Mouse (Mus musculus) Patski (cell line): ENCODE measurements around the gene Reln. TPM values are rescaled to one million over a fixed set of nuclear protein-coding genes. Genes with fewer than 3 reads are reported as not detected.

Experiments
- ATAC-seq: fragments of 100-300 bp; one replicate; pipeline ENCODE4 v1.8.0; 2021
- CTCF ChIA-PET: fragments of 350-600 bp; sonication (Branson Sonifier 250); formaldehyde crosslinking; loops from one replicate; lab custom pipeline; 2022; ENCODE audit warnings: inconsistent platforms; lab: Charles Lee
- POLR2A ChIA-PET: fragments of 350-600 bp; sonication (Branson Sonifier 250); formaldehyde crosslinking; loops from one replicate; lab custom pipeline; 2022; ENCODE audit warnings: antibody characterized with exemption, inconsistent platforms; lab: Charles Lee
- DNase-seq: peaks from one replicate; pipeline ENCODE4 v3.0.0-alpha.2; 2011; ENCODE audit warnings: low read depth, low spot score
- H3K27me3 ChIP-seq: fragments of 371-371 bp; one replicate; pipeline ENCODE4 v1.5.1; 2021
- CTCF ChIP-seq: fragments of 100-300 bp; IDR thresholded peaks from one replicate; pipeline ENCODE4 v1.5.1; 2021
- in situ Hi-C: fragments of 300-500 bp; cut with MboI; formaldehyde crosslinking; loops from 3 replicates; pipeline ENCODE4 v1.11.1; 2018; ENCODE audit warnings: low pct_unique_long_range_greater_than_20kb, mixed read lengths
- polyA plus RNA-seq: library from polyadenylated mRNA; unstranded; gene quantifications from one replicate; pipeline ENCODE4 v1.2.3, GENCODE M21; 2021

Gene Reln
- polyA plus RNA-seq, 1 experiment from 2014 or later = not detected

- no peak for ATAC-seq
These were observed 386.9 kb downstream of the Reln start for GRCm38 (mm10) chr5:21957586-21957985.

DNA sequence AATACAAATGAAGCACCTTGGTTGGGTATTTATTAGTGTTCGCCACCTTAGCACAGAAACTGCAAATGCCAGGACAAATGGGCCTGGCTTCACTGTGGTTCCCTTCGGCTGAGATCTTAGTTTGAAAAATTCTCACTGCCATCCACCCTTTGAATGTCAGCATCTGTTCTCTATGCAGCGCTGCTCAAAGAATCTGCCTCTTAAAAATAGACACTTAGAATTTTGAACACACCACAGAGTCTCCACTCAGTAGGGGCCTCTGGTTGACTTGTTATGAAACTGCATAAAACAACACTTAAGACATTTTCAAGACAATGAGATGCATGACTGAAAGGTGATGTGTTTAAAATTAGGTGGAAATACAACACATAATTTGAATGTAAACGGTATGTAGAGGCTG is 387.4 kb downstream of the Reln start:
- no peak for DNase-seq
- CTCF ChIA-PET = no interaction called here
- H3K27me3 ChIP-seq = peaks cover 46% of the 10 kb centered on the region
- in situ Hi-C loops = no loop called here
- POLR2A ChIA-PET = no interaction called here
- no peak for ATAC-seq
- no peak for TF ChIP-seq CTCF

More at GRCm38 (mm10) chr5:21957586-21957985, 386.9 kb downstream of the Reln start:
- H3K27me3 ChIP-seq = peaks cover 40% of the 10 kb centered on the region
- in situ Hi-C loops = no loop called here
- TF ChIP-seq CTCF = no peak
- DNase-seq = no peak
- ChIA-PET CTCF (no interaction called here), POLR2A (no interaction called here)

DNA sequence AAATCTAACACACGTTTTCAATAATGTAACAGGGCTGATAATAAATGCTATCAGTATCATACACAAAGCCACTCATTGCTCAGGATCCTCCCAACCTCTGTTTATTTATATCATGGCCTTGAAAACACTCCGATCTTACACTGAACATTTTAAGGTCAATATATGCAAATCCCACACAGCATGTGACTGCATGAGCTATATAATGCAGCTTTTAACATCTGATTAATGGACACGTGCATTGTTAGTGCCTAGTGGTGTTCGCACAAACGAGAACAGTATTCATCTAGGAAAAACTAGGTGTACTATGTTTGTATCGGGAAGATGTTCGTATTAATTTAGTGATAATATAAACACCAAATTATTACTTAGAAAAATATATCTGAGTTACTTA is 395.0 kb downstream of the Reln start:
- H3K27me3 ChIP-seq = peaks cover 37% of the 10 kb centered on the region
- no peak for TF ChIP-seq CTCF
- DNase-seq (no peak), ATAC-seq (no peak)
- CTCF ChIA-PET = no interaction called here
- in situ Hi-C loops = no loop called here
- POLR2A ChIA-PET = no interaction called here

DNA sequence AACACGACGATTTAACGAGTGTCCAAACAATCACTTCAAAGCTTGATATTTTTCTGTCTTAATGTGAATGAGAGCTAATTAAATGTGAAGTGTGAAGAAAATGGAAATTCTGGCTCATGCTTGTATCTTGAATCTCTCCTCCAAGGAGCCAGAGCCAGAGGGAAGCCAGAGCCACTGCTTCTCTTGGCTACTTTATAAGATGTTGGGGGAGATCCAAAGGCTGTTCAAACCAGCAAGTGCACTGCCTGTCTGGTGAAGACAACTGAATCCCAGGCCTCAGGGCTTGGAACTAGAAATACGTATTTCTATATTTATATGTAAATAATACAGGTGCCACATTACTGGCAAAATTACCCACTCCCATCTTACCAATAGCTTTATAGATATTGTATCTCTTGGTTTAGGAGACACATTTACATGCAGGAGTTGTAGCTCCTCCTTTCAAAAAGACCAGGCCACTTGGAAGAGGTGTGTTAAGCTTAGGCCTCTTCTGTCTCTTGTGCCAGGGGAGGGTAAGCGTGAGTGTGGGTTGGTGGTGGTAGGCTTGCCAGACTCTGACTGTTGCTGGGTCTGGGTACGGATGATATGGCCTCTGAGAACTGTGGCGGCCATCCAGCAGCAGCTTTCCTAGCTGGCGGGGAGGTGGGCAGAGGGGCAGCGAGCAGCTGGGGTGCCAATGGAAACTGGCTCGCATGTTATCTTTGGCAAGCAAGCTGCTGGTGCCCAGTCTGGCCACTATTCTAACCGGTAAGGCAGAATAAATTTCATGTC is 395.6 kb downstream of the Reln start:
- POLR2A ChIA-PET = no interaction called here
- CTCF ChIA-PET = no interaction called here

DNA sequence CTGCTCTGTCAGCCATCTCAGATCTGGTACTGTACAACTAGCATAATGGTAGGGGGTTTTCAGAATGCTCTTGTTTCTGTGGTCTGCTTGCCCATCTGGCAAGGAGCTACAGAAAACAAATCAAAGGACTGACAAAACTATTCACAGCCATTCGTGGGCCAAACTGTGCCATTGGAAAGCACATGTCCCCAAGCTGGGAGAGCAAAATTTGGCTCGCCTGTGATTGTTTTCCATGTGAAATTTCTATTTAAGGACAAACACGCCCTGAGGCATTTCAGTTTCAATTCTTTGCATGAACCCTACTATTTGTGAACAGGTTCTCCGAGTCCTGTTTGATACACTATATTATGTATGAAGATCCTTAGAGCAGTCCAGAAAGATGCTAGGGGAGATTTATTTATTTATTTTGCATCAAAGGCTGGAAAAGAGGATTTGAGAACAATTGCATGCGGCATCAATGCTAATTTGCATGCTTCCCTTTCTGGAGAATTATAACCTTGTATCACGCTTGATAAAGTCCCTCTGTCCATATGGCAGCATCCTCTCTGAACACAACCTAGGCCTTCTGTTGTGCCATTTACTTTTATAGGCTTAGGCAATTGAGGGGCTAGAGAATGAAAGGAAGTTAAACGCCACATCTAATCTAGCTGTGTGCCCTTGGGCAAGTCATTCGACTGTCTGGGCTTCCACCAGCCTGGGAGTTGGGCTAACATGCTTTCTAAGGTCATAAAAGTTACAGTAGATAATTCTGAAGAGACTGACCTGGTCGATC is 396.7 kb downstream of the Reln start:
- ChIA-PET CTCF (no interaction called here), POLR2A (no interaction called here)
- in situ Hi-C loops = no loop called here
- DNase-seq (no peak), ATAC-seq (no peak)
- TF ChIP-seq CTCF = no peak
- peaks cover 29% of the 10 kb centered on the region for H3K27me3 ChIP-seq

More for the DNA sequence above, 395.6 kb downstream of the Reln start:
- TF ChIP-seq CTCF = no peak
- no peak for ATAC-seq
- peaks cover 34% of the 10 kb centered on the region for H3K27me3 ChIP-seq
- in situ Hi-C loops = no loop called here
- DNase-seq = no peak

GRCm38 (mm10) chr5:21944579-21944978 is 399.9 kb downstream of the Reln start:
- peak; percentile 51 for TF ChIP-seq CTCF
- no peak for ATAC-seq
- ChIA-PET CTCF (no interaction called here), POLR2A (no interaction called here)
- no peak for DNase-seq
- in situ Hi-C loops = no loop called here
- peaks cover 19% of the 10 kb centered on the region for H3K27me3 ChIP-seq

DNA sequence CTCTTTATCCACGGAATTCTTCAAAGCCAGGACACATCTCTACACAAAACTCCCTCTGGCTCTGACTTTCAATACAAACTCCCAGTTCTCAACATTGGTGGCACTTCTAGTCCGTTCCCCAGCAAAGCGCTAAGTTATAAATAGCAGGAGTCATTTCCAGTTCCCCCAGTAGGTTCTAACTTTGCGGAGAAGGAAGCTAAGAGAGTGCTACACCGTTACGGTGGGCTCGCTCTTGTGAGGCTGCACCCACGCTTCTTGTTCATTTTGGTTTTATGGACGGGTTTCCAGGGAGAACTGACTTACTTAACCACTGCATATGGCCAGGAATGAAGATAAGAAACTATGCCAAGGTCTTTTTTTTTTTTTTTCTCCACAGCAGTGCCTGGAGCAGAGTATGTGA is 405.1 kb downstream of the Reln start:
- DNase-seq = no peak
- in situ Hi-C loops = no loop called here
- ATAC-seq = no peak
- H3K27me3 ChIP-seq = peaks cover 30% of the 10 kb centered on the region
- POLR2A ChIA-PET = no interaction called here
- CTCF ChIA-PET = interaction anchor here (1.2 kb wide), 1 partner anchor 17 kb away, joined by 3 read pairs; no protein-coding TSS in a partner anchor
- no peak for TF ChIP-seq CTCF

GRCm38 (mm10) chr5:21938138-21938537 is 406.4 kb downstream of the Reln start:
- DNase-seq (no peak), ATAC-seq (no peak)
- no peak for TF ChIP-seq CTCF
- in situ Hi-C loops = no loop called here
- ChIA-PET CTCF (interaction anchor here (1.2 kb wide), 1 partner anchor 11 kb away, joined by 4 read pairs; no protein-coding TSS in a partner anchor), POLR2A (no interaction called here)
- peaks cover 36% of the 10 kb centered on the region for H3K27me3 ChIP-seq

DNA sequence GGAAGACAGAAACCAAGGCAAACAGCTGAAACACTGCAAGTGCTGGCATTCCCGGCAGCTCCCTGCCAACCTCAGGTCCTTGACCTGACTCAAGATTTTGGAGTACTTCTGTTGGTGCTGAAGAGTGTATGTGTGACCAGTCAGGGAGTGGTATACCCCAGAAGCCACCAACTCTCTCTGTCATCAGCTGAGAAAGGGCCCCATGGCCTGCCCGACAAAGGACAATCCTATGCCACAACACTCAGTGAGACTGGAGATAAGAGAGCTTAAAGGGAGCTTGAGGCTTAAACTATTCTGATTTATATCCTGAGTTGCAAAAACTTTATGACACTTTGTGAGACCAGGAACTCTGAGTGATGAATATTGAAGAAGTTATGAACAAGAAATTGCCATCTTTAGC is 407.9 kb downstream of the Reln start:
- peaks cover 30% of the 10 kb centered on the region for H3K27me3 ChIP-seq
- DNase-seq = no peak
- no peak for TF ChIP-seq CTCF
- ChIA-PET CTCF (interaction anchor here (0.9 kb wide), 1 partner anchor 9 kb away, joined by 4 read pairs; no protein-coding TSS in a partner anchor), POLR2A (no interaction called here)
- no peak for ATAC-seq
- in situ Hi-C loops = no loop called here

DNA sequence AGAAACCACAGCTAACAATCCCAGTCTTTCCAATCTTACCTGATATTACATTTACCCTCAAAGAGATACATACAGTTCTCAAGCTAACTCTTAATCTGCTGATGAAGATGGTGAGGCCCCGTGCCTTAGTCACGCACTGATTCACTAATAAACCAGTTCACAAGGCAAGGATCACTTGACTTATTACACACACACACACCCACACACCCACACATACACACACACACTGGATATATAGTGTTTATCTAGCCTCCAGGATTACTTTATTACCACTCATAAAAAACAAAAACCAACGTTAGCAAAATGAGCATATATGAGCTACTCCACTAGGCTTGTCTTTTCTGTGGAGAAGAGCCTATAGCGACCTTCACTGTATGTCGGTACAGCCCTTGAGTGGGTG is 408.4 kb downstream of the Reln start:
- POLR2A ChIA-PET = no interaction called here
- CTCF ChIA-PET = interaction anchor here (0.9 kb wide), 1 partner anchor 9 kb away, joined by 4 read pairs; no protein-coding TSS in a partner anchor
- in situ Hi-C loops = no loop called here

More for the DNA sequence above, 408.4 kb downstream of the Reln start:
- TF ChIP-seq CTCF = no peak
- DNase-seq (no peak), ATAC-seq (no peak)
- H3K27me3 ChIP-seq = peaks cover 26% of the 10 kb centered on the region
